Mouse (Mus musculus): ENCODE results near the gene Sgcb.

Sgcb gene

DNA sequence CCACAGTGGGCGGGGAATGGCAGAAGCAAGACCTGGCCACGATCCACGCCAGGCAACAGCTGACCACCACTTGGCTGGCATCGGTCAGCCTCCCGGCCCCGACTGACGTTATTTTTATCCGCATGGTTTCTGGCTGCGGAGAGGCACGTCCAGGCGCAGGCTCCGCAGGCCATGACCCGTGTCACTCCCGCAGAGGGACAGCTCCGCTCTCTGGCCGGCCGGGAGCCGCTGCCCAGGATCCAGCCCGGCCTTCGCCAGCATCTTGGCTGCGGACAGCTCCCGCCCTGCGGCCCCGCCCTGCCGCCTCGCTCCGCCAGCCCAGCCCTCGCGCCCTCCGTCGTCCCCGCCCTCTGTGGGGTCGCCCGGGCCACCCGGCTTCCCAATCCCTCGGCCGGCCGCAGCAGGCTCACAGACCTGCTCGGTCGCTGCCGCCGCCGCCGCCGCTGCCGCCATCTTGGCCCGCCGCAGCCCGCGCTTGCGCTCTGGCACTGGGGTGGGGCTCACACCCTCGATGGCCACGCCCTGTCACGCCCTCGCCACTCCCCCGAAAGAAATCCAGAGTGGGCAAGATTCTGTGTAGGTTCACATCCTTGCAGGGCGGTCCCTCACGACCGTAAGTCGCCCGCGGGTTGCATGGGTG, at the start of gene Sgcb:
Gene Sgcb (minus strand): TSS at position 530 of the 640 bp plus-strand sequence.
- peak; percentile 87 for DNase-seq (ENCODE audit: low spot score)

DNA sequence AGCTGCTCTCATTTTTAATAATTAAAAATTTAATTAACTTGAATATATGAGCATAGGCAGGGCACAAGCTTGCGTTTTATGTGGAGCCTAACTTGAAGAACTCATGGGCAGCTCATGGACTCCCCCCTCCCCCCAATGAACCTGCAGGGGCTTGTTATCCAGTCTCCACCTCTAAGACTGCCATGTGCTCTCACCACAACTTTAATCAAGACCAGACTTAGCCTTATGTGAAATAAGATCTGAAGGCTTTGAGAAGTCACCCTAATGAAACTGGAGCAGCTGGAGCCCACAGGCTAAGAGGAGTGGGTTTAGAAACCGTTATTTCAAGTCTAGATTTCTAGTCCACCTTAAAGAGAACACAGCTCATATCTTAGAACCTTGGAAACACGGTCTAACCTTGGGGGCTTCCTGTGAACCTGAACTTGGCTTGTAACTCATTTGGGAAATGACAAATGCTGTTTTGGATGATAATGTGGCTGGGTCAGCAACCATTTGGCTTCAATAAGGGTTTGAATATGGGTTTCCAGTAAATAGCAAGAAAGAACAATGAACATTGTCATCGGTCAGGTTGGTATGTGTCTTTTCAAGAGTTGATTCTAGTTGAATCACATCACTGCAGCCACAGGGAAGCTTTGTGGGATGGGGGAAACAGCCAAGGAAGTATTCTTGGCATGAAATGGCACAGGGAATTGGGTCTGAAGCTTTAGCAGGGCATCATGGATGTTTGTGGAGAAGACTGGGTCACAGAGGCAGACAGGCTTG, 46.8 kb upstream of the Sgcb start:
- no peak for DNase-seq (ENCODE audit: low spot score)

DNA sequence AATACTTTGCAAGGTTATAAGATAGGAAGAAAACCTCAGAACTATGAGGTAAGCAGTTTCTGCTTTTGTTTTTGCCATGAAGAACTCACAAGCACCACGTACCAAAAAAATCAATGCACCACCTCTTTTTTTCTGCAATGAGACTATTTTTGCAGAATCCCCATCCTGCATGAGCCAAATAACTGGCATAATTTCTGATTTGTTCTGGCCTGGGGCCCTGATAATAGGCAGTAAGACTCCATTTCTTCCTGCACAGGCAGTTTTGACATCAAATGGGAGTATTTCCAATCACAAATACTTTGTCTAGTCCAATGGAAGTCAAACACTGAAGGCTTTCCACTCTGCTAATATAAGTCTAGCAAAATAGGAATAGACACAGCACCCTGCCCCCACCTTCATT, 46.2 kb upstream of the Sgcb start:
- no peak for DNase-seq (ENCODE audit: low spot score)

DNA sequence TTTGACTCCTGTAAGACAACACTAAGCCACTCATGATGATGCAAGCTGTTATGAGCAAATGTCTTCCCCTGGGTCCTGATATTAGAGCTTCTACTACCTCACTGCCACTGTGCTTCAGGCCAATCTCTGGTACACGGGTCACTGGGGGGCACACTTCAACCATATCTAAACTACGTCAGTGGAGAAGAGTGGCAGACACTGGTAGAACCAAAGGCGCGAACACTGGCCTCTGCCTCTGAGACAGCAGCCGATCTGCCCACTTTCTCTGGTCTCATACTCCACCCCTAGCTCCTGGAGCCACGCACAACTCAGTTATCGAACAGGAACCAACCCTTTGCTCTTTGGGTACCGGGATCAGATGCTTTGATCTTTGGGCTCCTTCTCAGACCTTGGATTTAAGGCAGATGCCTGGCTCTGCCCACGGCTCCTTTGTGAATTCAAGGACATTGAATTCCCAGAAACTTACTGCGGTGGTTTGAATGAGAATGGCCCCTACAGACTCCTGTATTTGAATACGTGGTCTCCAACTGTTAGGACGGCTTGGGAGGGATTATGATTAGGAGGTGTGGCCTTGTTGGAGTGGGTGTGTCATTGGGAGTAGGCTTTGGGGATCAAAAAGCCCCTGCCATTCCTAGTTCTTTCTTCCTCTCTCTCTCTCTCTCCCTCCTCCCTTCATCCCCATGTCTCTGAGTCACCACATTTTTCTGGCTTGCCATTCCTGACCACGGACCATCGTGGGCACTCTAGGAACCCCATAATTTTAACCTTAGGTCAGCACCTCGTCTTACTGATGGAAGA, 44.3 kb upstream of the Sgcb start:
- DNase-seq (ENCODE audit: low spot score) = no peak

DNA sequence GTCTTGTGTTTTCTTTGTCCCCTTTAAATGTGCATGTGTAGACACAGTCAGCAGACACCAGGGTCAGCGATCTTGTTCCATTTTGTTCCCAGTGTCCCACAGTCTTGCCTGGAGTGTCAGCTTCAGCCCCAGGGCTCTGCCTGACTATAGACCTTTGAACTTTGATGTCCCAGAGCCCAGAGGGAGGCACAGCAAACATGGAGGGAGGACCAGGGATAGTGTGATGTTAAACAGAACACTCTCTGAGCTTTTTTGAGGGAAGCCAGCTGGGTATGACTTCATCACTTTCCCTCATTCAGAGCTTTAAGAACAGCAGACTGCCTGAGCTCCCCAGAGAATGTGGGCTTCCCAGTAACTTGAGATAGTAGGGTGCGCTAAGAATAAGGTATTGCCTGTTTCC, 42.6 kb upstream of the Sgcb start:
- peak; percentile 32 for DNase-seq (ENCODE audit: low spot score)

DNA sequence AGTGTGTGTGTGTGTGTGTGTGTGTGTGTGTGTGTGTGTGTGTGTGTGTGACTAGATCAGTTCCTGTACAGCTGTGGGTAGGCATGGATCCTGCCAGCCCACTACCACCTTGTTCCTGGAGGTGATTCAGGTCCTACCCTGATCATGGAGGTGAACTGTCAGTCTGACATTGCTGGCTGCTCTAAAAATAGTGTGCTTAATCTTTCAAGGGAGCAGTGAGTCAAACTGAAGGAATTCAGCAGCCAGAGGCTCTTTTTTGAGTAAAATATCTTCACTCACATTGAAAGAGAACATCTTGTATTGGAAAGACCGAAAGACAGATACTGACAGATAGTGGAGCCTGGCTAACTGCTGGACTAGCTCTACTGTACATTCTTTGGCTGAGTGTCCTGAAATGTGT, 41.0 kb upstream of the Sgcb start:
- no peak for DNase-seq (ENCODE audit: low spot score)

DNA sequence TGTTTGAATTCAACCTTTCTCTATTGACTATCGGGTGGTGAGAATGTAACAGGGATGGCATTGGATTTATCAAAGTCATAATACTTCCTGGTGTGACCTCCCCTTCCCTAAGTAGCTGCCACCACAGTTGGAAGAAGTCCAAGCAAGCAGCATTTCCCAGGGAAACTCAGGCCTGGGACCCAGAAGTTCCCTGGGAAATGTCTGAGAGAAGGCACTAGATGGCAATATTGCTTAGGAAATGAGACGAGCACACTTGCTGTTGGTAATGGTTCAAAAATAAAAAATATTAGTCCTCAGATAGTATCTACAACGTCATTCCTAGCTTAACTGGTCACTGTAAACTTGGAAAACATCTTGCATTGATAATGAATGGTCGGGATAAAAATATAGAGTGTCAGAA, 38.6 kb upstream of the Sgcb start:
- DNase-seq (ENCODE audit: low spot score) = no peak

DNA sequence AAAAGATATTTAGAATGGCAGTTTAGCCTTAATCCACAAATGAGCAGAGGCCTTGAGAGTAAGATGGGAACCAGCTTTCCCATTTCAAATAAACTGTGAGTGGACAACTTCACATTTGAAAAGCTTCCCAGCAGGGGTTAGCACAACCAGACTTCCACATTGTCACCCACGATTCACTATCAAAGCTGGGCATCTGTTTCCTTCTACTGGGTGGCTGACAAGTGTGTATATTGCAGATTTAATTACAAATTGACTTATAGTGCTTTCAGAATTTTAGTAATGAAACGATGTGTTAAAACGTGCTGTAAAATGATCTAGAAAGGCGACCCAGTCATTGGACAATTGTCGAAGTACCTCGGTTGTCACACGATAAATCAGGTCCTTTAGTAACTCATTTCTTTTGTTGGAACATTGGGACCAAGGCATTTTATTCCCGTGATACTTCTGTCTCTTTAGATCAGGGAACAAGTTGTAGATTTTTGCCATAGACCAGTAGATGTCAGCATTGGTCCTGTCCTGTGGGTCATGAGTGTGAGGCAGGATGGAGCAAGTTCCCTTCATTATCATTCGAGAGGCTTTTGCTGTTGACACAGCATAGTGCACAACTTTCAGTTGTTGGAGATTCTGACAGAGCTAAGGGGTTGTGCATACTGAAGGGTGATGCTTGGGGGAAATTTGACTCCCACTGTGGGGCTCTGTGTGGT, 36.3 kb upstream of the Sgcb start:
- DNase-seq (ENCODE audit: low spot score) = no peak

DNA sequence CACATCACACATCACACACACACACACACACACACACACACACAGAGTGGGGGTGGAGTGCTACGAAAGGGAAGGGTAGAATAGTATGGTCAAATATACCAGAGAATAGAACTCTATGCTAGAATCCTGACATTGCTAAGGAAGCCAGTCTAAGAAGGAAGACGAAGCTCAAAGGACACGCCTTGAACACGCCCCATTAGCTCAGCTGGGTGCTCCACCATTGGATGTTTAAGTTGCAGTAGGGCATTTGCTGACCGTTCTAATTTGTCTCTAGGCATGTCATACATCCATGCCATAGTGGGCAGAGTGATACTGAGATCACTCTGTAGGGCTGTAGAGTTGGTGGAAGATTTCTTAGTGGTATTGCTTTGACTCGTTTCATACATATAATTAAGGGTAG, 35.6 kb upstream of the Sgcb start:
- no peak for DNase-seq (ENCODE audit: low spot score)

DNA sequence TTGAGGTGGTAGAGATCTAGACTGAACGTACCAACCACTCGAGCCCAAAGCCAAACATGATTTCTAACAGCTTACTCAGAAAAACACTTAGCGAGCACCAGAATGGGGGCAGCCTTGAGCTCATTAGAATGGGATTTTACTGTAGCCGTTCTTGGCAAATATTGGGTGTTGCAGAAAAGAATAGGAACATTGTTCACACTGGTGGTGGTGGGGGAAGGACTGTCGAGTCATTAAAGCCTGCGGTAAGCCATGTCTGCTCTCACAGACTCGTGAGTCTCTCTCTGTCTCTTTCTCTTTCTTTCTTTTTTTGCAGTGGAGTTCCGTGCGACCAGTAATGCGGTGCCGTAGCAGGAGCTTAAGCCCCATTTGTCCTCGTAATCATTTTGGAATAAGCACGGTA, 29.0 kb upstream of the Sgcb start:
- no peak for DNase-seq (ENCODE audit: low spot score)

DNA sequence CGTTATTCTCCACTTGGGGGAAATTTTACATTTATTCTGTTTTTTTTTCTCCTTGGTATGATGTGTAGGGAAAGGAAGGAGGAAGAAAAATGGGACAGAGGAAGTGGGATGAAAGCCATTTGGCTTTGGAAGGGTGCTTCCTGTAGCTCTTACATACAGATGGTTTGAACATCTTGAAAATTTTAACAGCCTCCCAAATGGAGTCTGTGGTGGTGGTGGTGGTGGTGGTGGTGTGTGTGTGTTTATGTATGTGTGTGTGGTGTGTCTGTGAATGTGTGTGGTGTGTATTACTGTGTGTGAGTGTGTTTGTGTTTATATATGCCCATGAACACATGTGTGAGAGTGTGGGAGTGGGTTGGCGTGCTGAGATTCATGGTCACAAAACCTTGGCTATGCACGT, 28.0 kb upstream of the Sgcb start:
- DNase-seq (ENCODE audit: low spot score) = no peak

DNA sequence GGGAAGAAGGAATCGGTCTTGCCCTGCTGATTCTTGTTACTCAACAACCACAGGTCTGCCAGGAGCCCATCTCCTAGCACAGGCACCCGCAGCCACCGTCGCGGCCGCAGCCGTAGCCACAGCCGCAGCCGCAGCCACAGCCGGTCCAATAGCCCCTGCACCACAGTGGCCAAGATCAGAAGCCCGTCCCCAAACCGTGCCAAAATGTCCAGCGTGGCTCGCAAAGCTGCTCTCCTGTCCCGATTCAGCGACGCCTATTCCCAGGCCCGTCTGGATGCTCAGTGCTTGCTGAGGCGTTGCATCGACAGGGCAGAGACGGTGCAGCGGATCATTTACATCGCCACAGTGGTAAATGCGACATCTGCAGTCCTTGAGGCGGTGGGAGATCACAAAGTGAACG, 21.8 kb upstream of the Sgcb start:
- no peak for DNase-seq (ENCODE audit: low spot score)

DNA sequence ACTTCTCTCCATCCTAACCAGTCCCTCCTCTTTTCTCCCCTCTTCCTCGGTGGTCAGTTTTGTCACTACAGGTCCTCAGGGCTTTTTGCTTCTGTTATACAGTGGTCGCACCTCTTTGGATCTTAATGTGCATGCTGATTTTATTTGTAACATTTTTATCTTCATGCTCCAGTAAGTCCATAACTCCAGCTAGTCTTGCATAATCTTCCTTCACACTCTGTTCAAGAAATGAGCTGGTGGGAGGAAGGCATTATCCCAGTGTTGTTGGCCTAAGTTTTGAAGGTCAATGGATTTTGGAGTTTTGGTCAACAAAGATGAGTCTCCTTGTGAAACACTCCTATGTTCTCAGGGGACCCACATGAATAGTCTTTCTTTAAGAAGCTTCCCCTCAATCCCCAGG, 20.3 kb upstream of the Sgcb start:
- no peak for DNase-seq (ENCODE audit: low spot score)

DNA sequence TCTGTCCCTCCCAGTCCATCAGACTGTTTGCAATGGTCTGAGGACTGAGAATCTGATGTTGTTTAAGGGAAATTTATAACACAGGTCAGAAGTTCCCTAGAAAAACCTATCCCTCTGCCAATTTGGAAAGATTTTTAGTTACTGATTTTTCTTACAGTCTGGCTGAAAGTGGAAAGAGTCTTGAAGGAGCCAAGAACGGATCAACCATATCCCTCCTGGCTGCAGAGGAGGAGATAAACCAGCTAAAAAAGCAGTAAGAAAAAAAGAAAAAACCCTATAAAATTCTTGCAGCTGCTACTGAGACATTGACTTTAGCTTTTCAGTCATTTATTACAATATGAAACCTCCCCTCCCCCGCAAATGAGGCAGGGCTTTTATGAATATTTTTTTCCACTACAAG, 19.1 kb upstream of the Sgcb start:
- DNase-seq (ENCODE audit: low spot score) = no peak

DNA sequence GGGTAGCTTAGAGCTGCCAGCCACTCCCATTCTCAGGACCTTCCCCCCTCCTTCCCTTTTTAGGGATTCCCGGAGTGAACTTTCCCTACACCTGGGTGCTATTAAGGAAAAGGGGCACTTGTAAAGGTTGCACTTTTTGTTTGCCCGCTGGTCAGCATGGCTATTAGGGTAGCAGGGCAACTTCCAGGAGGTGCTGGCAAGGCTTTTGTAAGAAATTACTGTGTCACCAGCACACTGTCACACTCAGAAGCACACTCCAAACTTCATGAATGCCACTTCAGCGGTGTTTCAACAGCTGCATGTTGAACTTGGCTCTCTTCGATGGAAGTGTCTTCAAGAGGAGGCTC, 4.2 kb upstream of the Sgcb start:
- no peak for DNase-seq (ENCODE audit: low spot score)

DNA sequence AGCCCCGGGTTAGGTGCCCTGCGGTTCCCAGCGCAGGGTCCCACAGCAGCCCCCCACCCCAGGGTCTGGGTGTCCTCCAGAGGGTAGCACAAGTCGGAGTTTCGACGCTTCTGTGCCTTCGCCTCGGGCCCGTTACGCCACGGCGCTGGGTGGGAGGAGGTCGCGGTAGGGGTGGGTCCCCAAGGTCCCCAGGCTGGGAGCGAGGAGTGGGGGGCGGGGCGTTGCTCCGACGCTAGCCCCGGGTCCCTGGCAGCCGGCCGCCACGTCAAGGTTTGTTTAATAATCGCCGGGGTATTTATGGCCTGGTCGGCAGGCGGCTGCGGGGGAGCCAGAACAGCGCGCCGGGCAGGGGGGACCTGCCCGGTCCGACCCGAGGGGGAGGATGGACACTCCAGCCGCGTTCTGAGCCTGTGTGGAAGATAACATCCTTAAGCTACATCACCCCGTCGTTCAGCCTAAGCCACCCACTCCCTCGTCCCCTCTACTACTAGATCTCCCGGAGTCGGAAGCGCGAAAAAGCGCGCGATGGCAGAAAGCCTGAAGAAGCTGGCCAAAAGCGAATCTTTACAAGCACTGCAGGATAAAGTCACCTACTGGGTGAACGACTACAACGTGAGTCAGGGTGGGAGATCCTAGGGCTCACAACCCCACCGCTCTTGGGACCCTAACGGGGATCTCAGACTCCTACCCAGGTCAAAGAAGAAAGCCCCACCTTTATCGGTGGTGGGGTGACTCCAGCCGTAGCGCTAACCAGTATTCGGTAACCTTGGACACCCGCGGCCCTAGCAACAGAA, 3.7 kb upstream of the Sgcb start, which contains the start of gene Spata18:
Gene Spata18 (plus strand): TSS at position 319 of the 794 bp plus-strand sequence.
- peak; percentile 5 for DNase-seq (ENCODE audit: low spot score)

DNA sequence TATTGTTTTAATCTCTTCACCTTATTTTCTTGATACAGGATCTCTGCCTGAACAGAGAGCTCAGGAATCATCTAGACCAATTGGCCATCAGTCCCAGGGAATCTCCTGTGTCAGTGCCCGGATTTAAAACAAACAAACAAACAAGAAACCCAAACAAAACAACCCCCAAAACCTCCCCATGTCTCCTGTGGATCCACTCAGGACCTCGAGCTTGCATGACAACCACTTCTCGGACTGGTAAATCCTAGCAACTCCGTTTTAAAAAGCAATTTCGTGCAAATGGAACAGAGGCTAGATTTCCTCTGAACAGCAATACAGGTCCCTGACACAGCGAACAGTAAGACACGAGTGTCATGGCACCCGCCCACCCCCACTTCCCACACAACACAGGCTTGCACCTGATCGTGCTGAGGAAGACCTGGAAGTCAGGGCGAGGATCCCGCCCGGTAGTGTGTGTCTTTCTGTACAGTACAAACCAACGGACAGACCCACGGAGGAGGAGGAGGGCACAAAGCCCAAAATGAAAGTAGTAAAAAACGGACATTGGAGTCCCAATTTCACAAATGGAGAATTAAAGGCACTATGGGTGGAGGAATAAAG, 2.9 kb upstream of the Sgcb start:
- no peak for DNase-seq (ENCODE audit: low spot score)

DNA sequence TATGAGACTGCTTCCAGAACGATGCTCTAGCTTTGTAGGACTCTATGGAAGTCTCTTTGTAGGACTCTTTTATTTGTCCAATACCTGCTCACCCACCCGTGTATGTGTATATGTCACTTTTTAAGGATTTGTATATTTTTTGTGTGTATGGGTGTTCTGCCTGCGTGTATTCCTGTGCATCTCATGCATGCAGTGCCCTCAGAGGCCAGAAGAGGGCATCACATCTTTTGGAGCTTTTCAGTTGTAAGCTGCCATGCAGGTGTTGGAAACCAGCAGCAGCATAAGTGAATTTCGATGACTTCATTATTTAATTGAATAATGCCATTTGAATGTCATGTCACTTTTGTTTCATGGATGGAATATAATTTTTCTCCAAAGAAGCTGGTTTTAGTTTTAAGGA, 5.5 kb downstream of the Sgcb start:
- DNase-seq (ENCODE audit: low spot score) = no peak

DNA sequence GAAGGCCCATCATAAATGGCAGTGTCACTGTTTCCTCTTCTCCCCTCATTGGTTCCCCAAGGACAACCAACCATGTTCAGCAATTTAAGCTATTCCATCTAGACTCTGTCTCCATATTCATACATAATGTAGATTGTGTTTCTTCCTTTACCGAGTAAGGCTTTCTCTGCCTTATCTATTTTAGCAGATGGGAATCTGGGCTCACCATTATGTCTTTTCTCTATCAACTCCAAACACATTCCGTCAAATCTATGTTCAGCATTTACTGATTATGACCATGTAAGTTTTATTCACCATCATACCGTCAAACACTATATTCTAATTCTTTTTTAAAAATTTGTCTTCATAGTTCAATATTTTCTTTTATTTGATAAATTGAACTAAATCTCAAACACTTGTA, 6.5 kb downstream of the Sgcb start:
- DNase-seq (ENCODE audit: low spot score) = no peak

DNA sequence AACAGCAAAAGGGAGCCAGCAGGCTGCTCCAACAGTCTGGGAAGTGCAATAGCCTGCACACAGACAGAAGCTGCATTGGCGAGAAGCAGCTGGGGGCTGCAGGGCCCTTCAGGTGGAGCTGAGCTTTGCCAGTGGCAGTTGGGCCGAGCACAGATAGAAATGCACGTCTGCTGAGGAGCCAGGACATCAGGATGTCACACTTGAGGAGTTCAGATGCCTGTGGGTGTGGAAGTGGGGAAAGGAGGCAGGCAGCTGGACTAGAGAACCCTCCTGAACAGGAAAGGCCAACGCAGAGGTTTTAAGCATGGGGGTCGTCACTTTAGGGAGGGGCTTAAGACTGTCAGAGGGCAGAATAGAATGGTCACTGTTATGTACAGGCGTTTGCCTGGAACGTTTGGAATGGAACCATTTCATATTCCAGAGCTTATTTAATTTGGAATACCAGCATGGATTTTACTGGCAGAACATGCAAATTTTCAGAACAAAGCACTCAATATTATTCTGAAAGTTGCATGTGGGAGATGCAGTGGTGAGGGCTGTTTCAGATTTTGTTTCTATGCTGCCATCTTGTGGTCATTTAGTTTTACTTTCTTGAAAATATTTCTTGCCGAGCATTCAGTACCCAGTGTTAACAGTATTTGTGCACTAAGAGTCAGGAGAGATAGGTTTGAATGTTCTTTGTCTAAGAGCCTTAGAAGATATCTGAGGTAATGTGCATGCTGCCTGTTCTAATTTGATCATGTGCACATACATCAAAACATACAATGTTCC, 10.1 kb downstream of the Sgcb start:
- DNase-seq (ENCODE audit: low spot score) = no peak

DNA sequence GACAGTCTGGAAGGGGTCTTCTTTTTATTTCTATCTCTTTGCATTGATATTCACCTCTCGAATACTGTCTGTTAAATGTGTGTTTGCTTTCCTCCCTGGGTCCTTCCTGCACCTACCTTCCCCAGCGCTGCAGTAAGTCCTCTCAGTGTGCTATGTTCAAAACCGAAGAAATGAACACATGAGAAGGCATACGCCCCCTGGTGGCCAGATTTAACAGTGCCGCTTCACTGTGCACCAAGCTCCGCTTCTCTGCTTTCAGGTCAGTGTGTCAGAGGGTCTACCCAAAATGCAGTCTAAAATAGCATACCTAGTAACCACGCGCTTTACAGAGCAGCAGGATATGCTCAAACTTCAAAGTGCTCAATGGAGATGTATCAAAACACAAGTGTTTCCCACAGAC, 14.4 kb downstream of the Sgcb start:
- DNase-seq (ENCODE audit: low spot score) = no peak
